Mouse (Mus musculus) bone marrow macrophage, adult 2 months (primary cell): Measurements from ENCODE around the gene Uba52. TPM values are rescaled to one million over a fixed set of nuclear protein-coding genes. Genes with fewer than 3 reads are reported as not detected.

Experiments used
- H3K27ac ChIP-seq: 2 replicates; pipeline ENCODE4 v1.5.1; 2012; ENCODE audit warnings: low read depth, low read length; ENCODE audit not compliant: insufficient read depth
- H3K4me1 ChIP-seq: 2 replicates; pipeline ENCODE4 v1.6.1; 2012; ENCODE audit warnings: low read length; ENCODE audit not compliant: control insufficient read depth, insufficient read depth
- H3K4me3 ChIP-seq: 2 replicates; pipeline ENCODE4 v1.5.1; 2012; ENCODE audit warnings: mild to moderate bottlenecking, low read length, moderate library complexity; ENCODE audit not compliant: insufficient read depth
- CTCF ChIP-seq: IDR thresholded peaks from 2 replicates; pipeline ENCODE4 v1.5.1; 2012; ENCODE audit warnings: low read depth, mild to moderate bottlenecking, low read length, moderate library complexity
- POLR2A ChIP-seq: IDR thresholded peaks from 2 replicates; pipeline ENCODE4 v1.6.1; 2012; ENCODE audit warnings: mild to moderate bottlenecking, low read depth, low read length, borderline replicate concordance
- polyA plus RNA-seq: library from polyadenylated mRNA; stranded (reverse); fragments of >200 nt; gene quantifications from 2 replicates; pipeline ENCODE4 v1.2.4, GENCODE M21; 2012; ENCODE audit not compliant: missing spikeins, insufficient read depth, insufficient read length

Gene Uba52
- polyA plus RNA-seq, 1 experiment = 873 TPM

- TF ChIP-seq CTCF = no peak
- TF ChIP-seq POLR2A = no peak
- Histone ChIP-seq H3K4me3 (peak overlapping the region; percentile 29), H3K4me1 (no peaks in the 10 kb centered on the region; the same call in 1 of the 2 replicates), H3K27ac (no peak overlapping the region)
Observed at GRCm38 (mm10) chr8:70487993-70488796, 22.4 kb downstream of the Uba52 start.

GRCm38 (mm10) chr8:70486941-70487520 lies 23.6 kb downstream of the Uba52 start, which contains the start of gene Tmem59l:
Gene Tmem59l (minus strand): TSS chr8:70487358.
- H3K4me3 ChIP-seq = peak within 1 kb of the TSS; percentile 29; the same call in 1 of the 2 replicates
- no peak within 1 kb of the TSS for H3K27ac ChIP-seq
- H3K4me1 ChIP-seq = no peaks in the 10 kb centered on the region; the same call in 1 of the 2 replicates
- TF ChIP-seq CTCF (no peak), POLR2A (no peak)

GRCm38 (mm10) chr8:70486191-70486681 lies 24.4 kb downstream of the Uba52 start:
- Histone ChIP-seq H3K4me1 (no peaks in the 10 kb centered on the region; the same call in 1 of the 2 replicates), H3K4me3 (no peak overlapping the region), H3K27ac (no peak overlapping the region)
- no peak for TF ChIP-seq CTCF
- TF ChIP-seq POLR2A = no peak

GRCm38 (mm10) chr8:70482943-70483342 lies 27.7 kb downstream of the Uba52 start:
- no peak overlapping the region for H3K4me3 ChIP-seq
- no peak for TF ChIP-seq POLR2A
- H3K4me1 ChIP-seq = no peaks in the 10 kb centered on the region; the same call in 1 of the 2 replicates
- no peak overlapping the region for H3K27ac ChIP-seq

GRCm38 (mm10) chr8:70481908-70482307 lies 28.7 kb downstream of the Uba52 start:
- TF ChIP-seq POLR2A (no peak), CTCF (no peak)
- Histone ChIP-seq H3K27ac (no peak overlapping the region), H3K4me1 (no peaks in the 10 kb centered on the region), H3K4me3 (no peak overlapping the region)

- Histone ChIP-seq H3K4me3 (peak overlapping the region; percentile 98), H3K4me1 (peaks cover 6% of the 10 kb centered on the region; the same call in 1 of the 2 replicates), H3K27ac (no peak overlapping the region)
- TF ChIP-seq POLR2A (no peak), CTCF (no peak)
Observed at GRCm38 (mm10) chr8:70477269-70477982, 33.2 kb downstream of the Uba52 start.

GRCm38 (mm10) chr8:70476333-70477268 lies 34.0 kb downstream of the Uba52 start, which contains the start of gene Klhl26:
Gene Klhl26 (minus strand): TSS chr8:70476968.
- peaks cover 6% of the 10 kb centered on the region; the same call in 1 of the 2 replicates for H3K4me1 ChIP-seq
- peak within 1 kb of the TSS; percentile 34 for H3K27ac ChIP-seq
- TF ChIP-seq POLR2A (no peak; the same call in 1 of the 2 replicates), CTCF (no peak)
- H3K4me3 ChIP-seq = peak within 1 kb of the TSS; percentile 98

- TF ChIP-seq POLR2A (no peak), CTCF (no peak)
- H3K4me1 ChIP-seq = peaks cover 6% of the 10 kb centered on the region; the same call in 1 of the 2 replicates
- H3K4me3 ChIP-seq = no peak overlapping the region
- H3K27ac ChIP-seq = no peak overlapping the region
Observed at GRCm38 (mm10) chr8:70471856-70472255, 38.7 kb downstream of the Uba52 start.

- TF ChIP-seq CTCF (no peak), POLR2A (no peak)
- Histone ChIP-seq H3K4me1 (no peaks in the 10 kb centered on the region; the same call in 1 of the 2 replicates), H3K4me3 (no peak overlapping the region), H3K27ac (no peak overlapping the region)
Observed at GRCm38 (mm10) chr8:70469938-70470337, 40.7 kb downstream of the Uba52 start.
